10 mouse cellular contexts compared by ENCODE assay signal in the genomic region with DNA sequence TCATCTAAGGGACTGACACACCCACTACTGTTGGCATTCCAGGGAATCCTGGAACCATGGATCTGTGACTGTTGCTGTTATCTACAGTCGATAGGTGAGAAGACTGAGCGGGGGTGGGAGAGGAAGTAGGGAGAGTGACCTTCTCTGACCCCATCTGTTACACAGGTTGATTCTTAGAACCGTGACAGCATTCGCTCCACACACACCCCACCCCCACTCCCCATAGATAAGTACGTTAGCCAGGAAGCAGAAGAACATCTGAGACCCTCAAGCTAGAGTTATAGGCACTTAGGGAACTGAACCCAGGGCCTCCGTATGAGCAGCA. TPM values are rescaled to one million over a fixed set of nuclear protein-coding genes. Genes with fewer than 3 reads are reported as not detected.
A peak's percentile ranks its signal among the peaks of the same experiment; 100 is the strongest.
DNase-seq lines count a peak whose midpoint lies in the region; ATAC-seq and TF ChIP-seq lines count a peak whose summit lies in the region.
"Had no signal": no experiment of that assay in that cellular context is flagged by ENCODE, and none has a peak within 500 bp of the region (broad histone marks: within the 10 kb centered on the region; RNA-seq: fewer than 3 reads in every experiment).

No protein-coding gene starts in this region.

- 10% methylated on average over 6 of the region's 6 CpGs for WGBS in heart, embryonic 12.5 days
- 25% methylated on average over 6 of the region's 6 CpGs for WGBS in lung, embryonic 14.5 days
- 24% methylated on average over 6 of the region's 6 CpGs for WGBS in stomach, embryonic 14.5 days
- WGBS in midbrain, embryonic 13.5 days: 52% methylated on average over 6 of the region's 6 CpGs

- H3K27ac ChIP-seq in heart, embryonic 12.5 days (ENCODE audit: poor library complexity, severe bottlenecking): peak overlapping the region; percentile 81; the same call in 1 of the 2 replicates
- H3K27ac ChIP-seq in lung, embryonic 14.5 days (ENCODE audit: low read depth): peak overlapping the region; percentile 73; the same call in 1 of the 2 replicates
- peak overlapping the region; percentile 13; the same call in 1 of the 2 replicates for H3K27ac ChIP-seq in embryonic fibroblast, embryonic 13.5 days (ENCODE audit: insufficient read depth, low read length)
- peak overlapping the region; percentile 88; the same call in 1 of the 2 replicates for H3K27ac ChIP-seq in stomach, embryonic 14.5 days (ENCODE audit: low read length)
- no peak overlapping the region for H3K27ac ChIP-seq in midbrain, embryonic 13.5 days
- H3K27ac ChIP-seq: midbrain, embryonic 12.5 days had no signal

- no peak for TF ChIP-seq POLR2A in embryonic fibroblast, embryonic 13.5 days (IDR thresholded peaks at IDR 0.05; ENCODE audit: low read depth, low read length)

- 0 out of 2 replicates have a peak, but pooled peaks cover 2% of the 10 kb centered on the region for H3K9me3 ChIP-seq in heart, embryonic 12.5 days (replicated peaks)
- H3K9me3 ChIP-seq in lung, embryonic 14.5 days (ENCODE audit: low read depth, low read length): no peaks in the 10 kb centered on the region
- no peaks in the 10 kb centered on the region for H3K9me3 ChIP-seq in stomach, embryonic 14.5 days (ENCODE audit: control insufficient read depth, low read depth, low read length)
- H3K9me3 ChIP-seq in midbrain, embryonic 13.5 days: no peaks in the 10 kb centered on the region
- H3K9me3 ChIP-seq: midbrain, embryonic 12.5 days had no signal

- no peaks in the 10 kb centered on the region for H3K27me3 ChIP-seq in heart, embryonic 12.5 days (replicated peaks)
- H3K27me3 ChIP-seq in lung, embryonic 14.5 days (ENCODE audit: insufficient read depth, low read length): no peaks in the 10 kb centered on the region
- no peaks in the 10 kb centered on the region for H3K27me3 ChIP-seq in stomach, embryonic 14.5 days (ENCODE audit: control insufficient read depth, insufficient read depth, low read length)
- no peaks in the 10 kb centered on the region for H3K27me3 ChIP-seq in midbrain, embryonic 13.5 days
- H3K27me3 ChIP-seq: midbrain, embryonic 12.5 days had no signal

- H3K9ac ChIP-seq in heart, embryonic 12.5 days: no peak overlapping the region
- H3K9ac ChIP-seq in lung, embryonic 14.5 days: no peak overlapping the region
- H3K9ac ChIP-seq in stomach, embryonic 14.5 days (replicated peaks; ENCODE audit: low read depth, low read length): no peak overlapping the region
- H3K9ac ChIP-seq in midbrain, embryonic 13.5 days (replicated peaks): no peak overlapping the region
- H3K9ac ChIP-seq: midbrain, embryonic 12.5 days had no signal

- H3K4me3 ChIP-seq in heart, embryonic 12.5 days: no peak overlapping the region
- no peak overlapping the region for H3K4me3 ChIP-seq in lung, embryonic 14.5 days (ENCODE audit: low read depth, low read length)
- no peak overlapping the region for H3K4me3 ChIP-seq in embryonic fibroblast, embryonic 13.5 days (ENCODE audit: insufficient read depth, low read length)
- H3K4me3 ChIP-seq in stomach, embryonic 14.5 days (ENCODE audit: low read depth, low read length): no peak overlapping the region
- H3K4me3 ChIP-seq in midbrain, embryonic 13.5 days (replicated peaks): no peak overlapping the region
- H3K4me3 ChIP-seq: midbrain, embryonic 12.5 days had no signal

- TF ChIP-seq CTCF in lung, embryonic 14.5 days (IDR thresholded peaks at IDR 0.05; ENCODE audit: low read depth): no peak
- no peak for TF ChIP-seq CTCF in embryonic fibroblast, embryonic 13.5 days (IDR thresholded peaks at IDR 0.05; ENCODE audit: borderline replicate concordance, insufficient read depth, low read length)

- no peak overlapping the region for H3K4me2 ChIP-seq in heart, embryonic 12.5 days
- no peak overlapping the region for H3K4me2 ChIP-seq in lung, embryonic 14.5 days
- H3K4me2 ChIP-seq in stomach, embryonic 14.5 days (replicated peaks; ENCODE audit: low read depth, low read length): no peak overlapping the region
- H3K4me2 ChIP-seq in midbrain, embryonic 13.5 days (replicated peaks): no peak overlapping the region
- H3K4me2 ChIP-seq: midbrain, embryonic 12.5 days had no signal

- intact Hi-C loops in heart, postnatal 14 days (cut with DNase I): loop anchor here (5.0 kb wide), 1 partner anchor 77 kb away; no protein-coding TSS in a partner anchor

- no peak for ATAC-seq in heart, embryonic 12.5 days (ENCODE audit: insufficient number of reproducible peaks, low FRiP score)
- no peak for ATAC-seq in lung, embryonic 14.5 days (ENCODE audit: insufficient read depth)
- ATAC-seq in stomach, embryonic 14.5 days (ENCODE audit: insufficient number of reproducible peaks, insufficient read depth, low FRiP score, low read depth): no peak
- ATAC-seq in midbrain, embryonic 13.5 days: no peak

- peaks cover 84% of the 10 kb centered on the region for H3K4me1 ChIP-seq in heart, embryonic 12.5 days (replicated peaks)
- peaks cover 24% of the 10 kb centered on the region for H3K4me1 ChIP-seq in lung, embryonic 14.5 days (ENCODE audit: insufficient read depth)
- H3K4me1 ChIP-seq in embryonic fibroblast, embryonic 13.5 days (ENCODE audit: control insufficient read depth, insufficient read depth, low read length): peaks cover 21% of the 10 kb centered on the region
- peaks cover 49% of the 10 kb centered on the region for H3K4me1 ChIP-seq in stomach, embryonic 14.5 days (ENCODE audit: control insufficient read depth, insufficient read depth, low read length)
- H3K4me1 ChIP-seq in midbrain, embryonic 13.5 days (replicated peaks): peaks cover 9% of the 10 kb centered on the region

- H3K36me3 ChIP-seq in heart, embryonic 12.5 days: no peaks in the 10 kb centered on the region
- H3K36me3 ChIP-seq in lung, embryonic 14.5 days (ENCODE audit: insufficient read depth): no peaks in the 10 kb centered on the region
- H3K36me3 ChIP-seq in stomach, embryonic 14.5 days (ENCODE audit: control insufficient read depth, insufficient read depth, low read length): no peaks in the 10 kb centered on the region
- H3K36me3 ChIP-seq in midbrain, embryonic 13.5 days: no peaks in the 10 kb centered on the region
- H3K36me3 ChIP-seq: midbrain, embryonic 12.5 days had no signal

- no peak for DNase-seq in heart, postnatal 14 days
- no peak for DNase-seq in lung, embryonic 14.5 days
- no peak for DNase-seq in lung, postnatal 10 days
- no peak for DNase-seq in layer of hippocampus, postnatal 14 days (ENCODE audit: low spot score in 2 of 2)
- DNase-seq: cerebellum, adult 11-12 months had no signal

RNA-seq across cellular contexts. Expression of a gene that starts 46.3 kb away (rescaled TPM):
- polyA plus RNA-seq in heart, embryonic 12.5 days (2016; fragmentation: Nextera tagmentation; extraction: Ambion mirVana): 46.5 and 47.1 TPM in 2 replicates
- 10 to 100 TPM; 25.1 to 26.3 TPM for total RNA-seq in heart, postnatal 14 days (2021)
- 16.4 and 16.9 TPM in 2 replicates for polyA plus RNA-seq in lung, embryonic 14.5 days (2014; fragmentation: Nextera tagmentation; extraction: Ambion mirVana)
- polyA plus RNA-seq in embryonic fibroblast, embryonic 13.5 days (2011; ENCODE audit: insufficient read length, low read depth, missing spikeins): 58.5 and 77.0 TPM in 2 replicates
- polyA plus RNA-seq in stomach, embryonic 14.5 days (2014; fragmentation: Nextera tagmentation; extraction: Ambion mirVana): 23.5 and 27.1 TPM in 2 replicates
- total RNA-seq in layer of hippocampus, postnatal 14 days (2021): 1 to 10 TPM; 2.8 to 3.8 TPM
- polyA plus RNA-seq in midbrain, embryonic 13.5 days (2015; fragmentation: Nextera tagmentation; extraction: Ambion mirVana): 4.8 and 5.0 TPM in 2 replicates

RNA-seq across cellular contexts. Expression of a gene that starts 48.8 kb away (rescaled TPM):
- polyA plus RNA-seq in heart, embryonic 12.5 days (2016; fragmentation: Nextera tagmentation; extraction: Ambion mirVana): 55.6 and 62.5 TPM in 2 replicates
- 10 to 100 TPM; 51.1 to 55.8 TPM for total RNA-seq in heart, postnatal 14 days (2021)
- 51.7 and 61.4 TPM in 2 replicates for polyA plus RNA-seq in lung, embryonic 14.5 days (2014; fragmentation: Nextera tagmentation; extraction: Ambion mirVana)
- 29.7 and 38.7 TPM in 2 replicates for polyA plus RNA-seq in embryonic fibroblast, embryonic 13.5 days (2011; ENCODE audit: insufficient read length, low read depth, missing spikeins)
- 44.8 and 49.7 TPM in 2 replicates for polyA plus RNA-seq in stomach, embryonic 14.5 days (2014; fragmentation: Nextera tagmentation; extraction: Ambion mirVana)
- total RNA-seq in layer of hippocampus, postnatal 14 days (2021): 100 to 1,000 TPM; 113 to 114 TPM
- polyA plus RNA-seq in midbrain, embryonic 13.5 days (2015; fragmentation: Nextera tagmentation; extraction: Ambion mirVana): 36.2 and 36.3 TPM in 2 replicates
